In the genomic region with DNA sequence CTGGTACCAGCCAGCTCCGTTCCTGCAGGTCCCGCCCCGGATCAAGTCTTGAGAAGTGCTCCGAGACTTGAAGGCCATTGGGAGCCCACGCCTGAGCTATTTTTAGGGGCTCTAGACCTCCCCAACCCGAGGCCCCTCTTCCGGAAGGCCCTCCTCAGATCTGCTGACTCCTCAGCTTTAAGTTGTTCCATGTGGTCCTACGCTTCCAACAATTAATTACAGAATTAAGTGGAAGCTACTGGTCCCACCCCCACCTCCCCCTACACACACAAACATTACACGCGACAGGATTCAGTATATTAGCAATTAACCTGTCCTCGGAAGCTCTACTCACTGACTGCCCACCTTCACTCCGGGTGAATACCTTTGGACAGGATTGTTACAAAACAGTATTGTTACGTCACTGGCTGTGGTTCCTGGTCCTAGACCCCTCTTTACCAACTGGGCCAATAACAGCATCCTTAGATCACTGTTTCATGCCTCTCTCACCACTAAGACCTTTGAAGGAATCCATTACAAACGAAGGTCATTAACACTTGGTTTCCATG, we compare ENCODE assay signal across 7 mouse cellular contexts. TPM values are rescaled to one million over a fixed set of nuclear protein-coding genes. Genes with fewer than 3 reads are reported as not detected.
A peak's percentile ranks its signal among the peaks of the same experiment; 100 is the strongest.
DNase-seq lines count a peak whose midpoint lies in the region; ATAC-seq and TF ChIP-seq lines count a peak whose summit lies in the region.

No protein-coding gene starts in this region.

- no peaks in the 10 kb centered on the region for H3K27me3 ChIP-seq in megakaryocyte, embryonic 14.5 days (replicated peaks)
- no peaks in the 10 kb centered on the region for H3K27me3 ChIP-seq in forebrain, embryonic 12.5 days
- H3K27me3 ChIP-seq in limb, embryonic 14.5 days (ENCODE audit: control insufficient read depth, insufficient read depth, low read length), result no peaks in the 10 kb centered on the region
- no peaks in the 10 kb centered on the region; the same call in 1 of the 2 replicates for H3K27me3 ChIP-seq in stomach, embryonic 16.5 days (ENCODE audit: control insufficient read depth, insufficient read depth, low read length)

- 36% methylated on average over 14 of the region's 14 CpGs for WGBS in forebrain, embryonic 12.5 days
- 41% methylated on average over 9 of the region's 14 CpGs for WGBS in limb, embryonic 14.5 days
- 34% methylated on average over 14 of the region's 14 CpGs for WGBS in stomach, embryonic 16.5 days

- H3K27ac ChIP-seq in forebrain, embryonic 12.5 days, result no peak overlapping the region
- H3K27ac ChIP-seq in limb, embryonic 14.5 days (replicated peaks; ENCODE audit: low read depth, low read length), result peak overlapping the region; percentile 90
- H3K27ac ChIP-seq in stomach, embryonic 16.5 days (ENCODE audit: low read length), result peak overlapping the region; percentile 69

- TF ChIP-seq POLR2A in limb, embryonic 14.5 days (IDR thresholded peaks at IDR 0.05; ENCODE audit: borderline replicate concordance, extremely low read depth, insufficient read depth, insufficient read length), result no peak

- no peak for ATAC-seq in megakaryocyte, adult 5-6 weeks (ENCODE audit: poor library complexity, severe bottlenecking)
- ATAC-seq in forebrain, embryonic 12.5 days (ENCODE audit: low FRiP score), result no peak; the same call in 1 of the 2 replicates
- no peak for ATAC-seq in limb, embryonic 14.5 days (ENCODE audit: low FRiP score, low read depth)
- no peak for ATAC-seq in stomach, embryonic 16.5 days (ENCODE audit: insufficient read depth, low FRiP score)

- peaks cover 8% of the 10 kb centered on the region; the same call in 1 of the 2 replicates for H3K9me3 ChIP-seq in megakaryocyte, embryonic 14.5 days
- no peaks in the 10 kb centered on the region for H3K9me3 ChIP-seq in forebrain, embryonic 12.5 days
- H3K9me3 ChIP-seq in limb, embryonic 14.5 days (ENCODE audit: control insufficient read depth, low read length), result no peaks in the 10 kb centered on the region
- H3K9me3 ChIP-seq in stomach, embryonic 16.5 days (replicated peaks; ENCODE audit: control insufficient read depth, low read length), result no peaks in the 10 kb centered on the region

- no peak for DNase-seq in limb, embryonic 14.5 days (ENCODE audit: low spot score)
- no peak for DNase-seq in right cerebral cortex, postnatal 36 days (ENCODE audit: low spot score in 2 of 2)
- DNase-seq in cerebellum, adult 9-11 months, result no peak

- H3K36me3 ChIP-seq in megakaryocyte, embryonic 14.5 days (replicated peaks; ENCODE audit: low read length), result peaks cover 6% of the 10 kb centered on the region
- H3K36me3 ChIP-seq in forebrain, embryonic 12.5 days (replicated peaks), result no peaks in the 10 kb centered on the region
- no peaks in the 10 kb centered on the region for H3K36me3 ChIP-seq in limb, embryonic 14.5 days (ENCODE audit: control insufficient read depth, insufficient read depth, low read length)
- H3K36me3 ChIP-seq in stomach, embryonic 16.5 days (ENCODE audit: control insufficient read depth, insufficient read depth, low read length), result no peaks in the 10 kb centered on the region

- H3K4me1 ChIP-seq in megakaryocyte, embryonic 14.5 days, result peaks cover 3% of the 10 kb centered on the region; the same call in 1 of the 2 replicates
- peaks cover 4% of the 10 kb centered on the region; the same call in 1 of the 2 replicates for H3K4me1 ChIP-seq in forebrain, embryonic 12.5 days
- no peaks in the 10 kb centered on the region; the same call in 1 of the 2 replicates for H3K4me1 ChIP-seq in limb, embryonic 14.5 days (ENCODE audit: control insufficient read depth, insufficient read depth, low read length)
- H3K4me1 ChIP-seq in stomach, embryonic 16.5 days (ENCODE audit: control insufficient read depth, insufficient read depth, low read length), result no peaks in the 10 kb centered on the region

- peak overlapping the region; percentile 58 for H3K4me2 ChIP-seq in forebrain, embryonic 12.5 days
- peak overlapping the region; percentile 42 for H3K4me2 ChIP-seq in limb, embryonic 14.5 days (replicated peaks; ENCODE audit: low read depth, low read length, severe bottlenecking)
- peak overlapping the region; percentile 49 for H3K4me2 ChIP-seq in stomach, embryonic 16.5 days (ENCODE audit: low read depth, low read length)

- H3K9ac ChIP-seq in forebrain, embryonic 12.5 days, result peak overlapping the region; percentile 65
- H3K9ac ChIP-seq in limb, embryonic 14.5 days (ENCODE audit: low read depth, low read length, severe bottlenecking), result peak overlapping the region; percentile 65
- peak overlapping the region; percentile 80 for H3K9ac ChIP-seq in stomach, embryonic 16.5 days (ENCODE audit: low read length)

- H3K4me3 ChIP-seq in megakaryocyte, embryonic 14.5 days (replicated peaks), result peak overlapping the region; percentile 94
- peak overlapping the region; percentile 55 for H3K4me3 ChIP-seq in forebrain, embryonic 12.5 days (replicated peaks)
- peak overlapping the region; percentile 55 for H3K4me3 ChIP-seq in limb, embryonic 14.5 days (replicated peaks; ENCODE audit: low read length)
- peak overlapping the region; percentile 63 for H3K4me3 ChIP-seq in stomach, embryonic 16.5 days (replicated peaks; ENCODE audit: low read length)

RNA-seq across cellular contexts. Expression of a gene that starts 0.4 kb away (rescaled TPM):
- 12.8 and 16.5 TPM in 2 replicates for polyA plus RNA-seq in megakaryocyte, embryonic 14.5 days (2012; ENCODE audit: insufficient read depth, low replicate concordance)
- 37.1 and 54.2 TPM in 2 replicates for total RNA-seq in megakaryocyte, adult 5-6 weeks (2015)
- total RNA-seq in megakaryocyte, adult 5-6 weeks (2017), result 33.7 and 33.8 TPM in 2 replicates
- polyA plus RNA-seq in forebrain, embryonic 12.5 days (2016; fragmentation: Nextera tagmentation; extraction: Ambion mirVana), result 48.6 and 54.4 TPM in 2 replicates
- 31.0 and 33.6 TPM in 2 replicates for polyA plus RNA-seq in limb, embryonic 14.5 days (2012; rRNA removed)
- polyA plus RNA-seq in limb, embryonic 14.5 days (2014; fragmentation: Nextera tagmentation; extraction: Ambion mirVana), result 56.7 and 63.1 TPM in 2 replicates
- polyA plus RNA-seq in stomach, embryonic 16.5 days (2015; fragmentation: Nextera tagmentation; extraction: Ambion mirVana), result 48.3 and 51.3 TPM in 2 replicates
